Mouse (Mus musculus) splenic B cell, adult 2 months (primary cell): ENCODE results near the gene Ccdc15.

Experiments
- DNase-seq: peaks from one replicate; pipeline ENCODE4 v3.0.0-alpha.2; 2011; ENCODE audit warnings: low read depth, low spot score
- H3K27me3 ChIP-seq: 2 replicates; pipeline ENCODE4 v1.6.1; 2012; ENCODE audit warnings: mild to moderate bottlenecking, low read length, moderate library complexity, mixed read lengths; ENCODE audit not compliant: control insufficient read depth, poor library complexity, insufficient read depth, severe bottlenecking
- H3K36me3 ChIP-seq: 2 replicates; pipeline ENCODE4 v1.6.1; 2012; ENCODE audit warnings: mild to moderate bottlenecking, low read length, moderate library complexity, mixed read lengths; ENCODE audit not compliant: control insufficient read depth, poor library complexity, insufficient read depth, severe bottlenecking

Ccdc15 gene

GRCm38 (mm10) chr9:37229880-37230325 is 118.3 kb downstream of the Ccdc15 start:
- no peaks in the 10 kb centered on the region for H3K27me3 ChIP-seq
- H3K36me3 ChIP-seq, result peaks cover 2% of the 10 kb centered on the region; the same call in 1 of the 2 replicates
- DNase-seq, result peak; percentile 75
